Mouse (Mus musculus) midbrain, postnatal 0 days (tissue): Measurements from ENCODE around the gene Fat3. TPM values are rescaled to one million over a fixed set of nuclear protein-coding genes. Genes with fewer than 3 reads are reported as not detected.

Experiments used
- ATAC-seq: fragments of 200-750 bp; cut with Nextera tagmentation; 2 replicates; pipeline ENCODE4 v1.8.0; 2017; ENCODE audit warnings: moderate number of reproducible peaks, mild to moderate bottlenecking, moderate TSS enrichment, moderate library complexity; ENCODE audit not compliant: low FRiP score
- DNase-seq: peaks from one replicate; pipeline ENCODE4 v3.0.0-alpha.2; 2015; ENCODE audit warnings: low spot score
- H3K27ac ChIP-seq: fragments of 300-500 bp; sonication (generic); 2 replicates; pipeline ENCODE4 v1.5.1; 2014; ENCODE audit warnings: low read depth, mild to moderate bottlenecking, low read length, mixed read lengths
- H3K27me3 ChIP-seq: fragments of 300-500 bp; sonication (generic); 2 replicates; pipeline ENCODE4 v1.6.1; 2014; ENCODE audit warnings: low read length, control low read depth, mixed read lengths; ENCODE audit not compliant: insufficient read depth
- H3K36me3 ChIP-seq: fragments of 300-500 bp; sonication (generic); 2 replicates; pipeline ENCODE4 v1.6.1; 2014; ENCODE audit warnings: low read length, control low read depth, mixed read lengths; ENCODE audit not compliant: insufficient read depth
- H3K4me1 ChIP-seq: fragments of 300-500 bp; sonication (generic); 2 replicates; pipeline ENCODE4 v1.6.1; 2014; ENCODE audit warnings: mild to moderate bottlenecking, control low read depth, antibody characterized with exemption, low read length, mixed read lengths; ENCODE audit not compliant: insufficient read depth
- H3K4me2 ChIP-seq: fragments of 300-500 bp; sonication (generic); 2 replicates; pipeline ENCODE4 v1.6.1; 2014; ENCODE audit warnings: low read depth, mild to moderate bottlenecking, low read length, mixed read lengths; ENCODE audit not compliant: poor library complexity, severe bottlenecking
- H3K4me3 ChIP-seq: fragments of 300-500 bp; sonication (generic); 2 replicates; pipeline ENCODE4 v1.5.1; 2014; ENCODE audit warnings: low read depth, mild to moderate bottlenecking, low read length, moderate library complexity
- H3K9ac ChIP-seq: fragments of 300-500 bp; sonication (generic); replicated peaks from 2 replicates; pipeline ENCODE4 v1.6.1; 2014; ENCODE audit warnings: mild to moderate bottlenecking, low read length, moderate library complexity, mixed read lengths; ENCODE audit not compliant: poor library complexity, severe bottlenecking
- H3K9me3 ChIP-seq: fragments of 300-500 bp; sonication (generic); 2 replicates; pipeline ENCODE4 v1.6.1; 2016; ENCODE audit warnings: low read length, control low read depth
- CTCF ChIP-seq: IDR thresholded peaks from 2 replicates; pipeline ENCODE4 v1.5.1; 2016; ENCODE audit warnings: antibody characterized with exemption, mild to moderate bottlenecking
- WGBS: fragments of 180-500 bp; shearing (Covaris S2); extraction: QIAGEN DNeasy Blood & Tissue Kit; methylation state at CpG from one replicate; pipeline ENCODE4 v1.1.7; 2014; 5-methylcytosine and 5-hydroxymethylcytosine counted together
- polyA plus RNA-seq: library from polyadenylated mRNA; unstranded; fragments of >200 nt; fragmentation: Nextera tagmentation; extraction: Ambion mirVana; gene quantifications from 2 replicates; pipeline ENCODE4 v1.2.1, GENCODE M21; 2015
- total RNA-seq: library from RNA; depleted of rRNA; stranded (reverse); fragments of >200 nt; gene quantifications from 2 replicates; pipeline ENCODE4 v1.2.3, GENCODE M21; 2014

The Fat3 gene
- total and polyA plus RNA-seq, 2 experiments from 2014 or later = 7.6 to 63.7 TPM

DNA sequence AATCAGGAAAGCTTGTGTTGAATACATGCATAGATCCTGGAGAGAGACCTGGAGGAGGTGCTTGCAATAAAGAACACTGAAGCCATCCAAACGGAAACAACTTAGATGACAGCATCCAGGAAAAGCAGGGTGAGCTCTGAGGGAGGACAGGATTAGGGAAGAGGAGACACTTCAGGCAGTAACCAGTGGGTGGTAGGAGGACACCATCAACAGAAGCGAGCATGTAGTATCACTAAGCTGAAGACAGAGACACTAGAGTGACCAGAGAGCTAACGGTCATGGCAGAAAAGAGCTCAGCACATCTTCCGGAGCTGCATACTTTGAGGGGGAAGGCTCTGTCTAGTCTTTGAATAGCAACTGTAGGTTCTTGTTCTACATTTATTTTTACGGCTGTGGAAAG is 393.7 kb downstream of the Fat3 start:
- Histone ChIP-seq H3K4me2 (no peak overlapping the region), H3K4me3 (no peak overlapping the region), H3K27me3 (no peaks in the 10 kb centered on the region), H3K9ac (no peak overlapping the region), H3K36me3 (no peaks in the 10 kb centered on the region), H3K9me3 (no peaks in the 10 kb centered on the region), H3K27ac (no peak overlapping the region), H3K4me1 (no peaks in the 10 kb centered on the region)
- peak; percentile 28 for TF ChIP-seq CTCF
- no peak for ATAC-seq
- WGBS = 74% methylated on average over 5 of the region's 5 CpGs
- no peak for DNase-seq

DNA sequence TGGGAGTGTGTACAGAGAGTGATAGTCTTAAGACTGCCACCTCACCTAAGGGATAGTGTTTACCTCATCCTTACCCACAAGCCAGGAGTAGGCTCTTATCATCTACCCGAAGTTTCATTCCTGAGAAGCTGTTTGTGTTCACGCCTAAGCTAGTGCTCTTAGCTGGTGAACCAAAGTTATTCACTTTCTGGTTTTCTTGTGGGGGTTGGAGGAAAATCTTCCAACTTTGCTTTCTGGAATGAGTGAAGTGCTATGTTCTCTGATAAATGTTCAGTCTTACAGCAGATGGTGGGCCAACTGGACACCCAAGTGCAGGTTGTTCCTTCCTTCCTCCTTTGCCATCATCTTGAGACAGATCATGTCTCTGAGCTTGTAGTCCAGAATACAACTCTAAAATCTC is 402.5 kb downstream of the Fat3 start:
- WGBS = 98% methylated on average over 2 of the region's 2 CpGs
- Histone ChIP-seq H3K27ac (no peak overlapping the region), H3K4me2 (no peak overlapping the region), H3K9me3 (no peaks in the 10 kb centered on the region), H3K4me3 (no peak overlapping the region), H3K4me1 (no peaks in the 10 kb centered on the region), H3K27me3 (no peaks in the 10 kb centered on the region), H3K9ac (no peak overlapping the region), H3K36me3 (no peaks in the 10 kb centered on the region)
- DNase-seq (no peak), ATAC-seq (no peak)
- no peak for TF ChIP-seq CTCF

DNA sequence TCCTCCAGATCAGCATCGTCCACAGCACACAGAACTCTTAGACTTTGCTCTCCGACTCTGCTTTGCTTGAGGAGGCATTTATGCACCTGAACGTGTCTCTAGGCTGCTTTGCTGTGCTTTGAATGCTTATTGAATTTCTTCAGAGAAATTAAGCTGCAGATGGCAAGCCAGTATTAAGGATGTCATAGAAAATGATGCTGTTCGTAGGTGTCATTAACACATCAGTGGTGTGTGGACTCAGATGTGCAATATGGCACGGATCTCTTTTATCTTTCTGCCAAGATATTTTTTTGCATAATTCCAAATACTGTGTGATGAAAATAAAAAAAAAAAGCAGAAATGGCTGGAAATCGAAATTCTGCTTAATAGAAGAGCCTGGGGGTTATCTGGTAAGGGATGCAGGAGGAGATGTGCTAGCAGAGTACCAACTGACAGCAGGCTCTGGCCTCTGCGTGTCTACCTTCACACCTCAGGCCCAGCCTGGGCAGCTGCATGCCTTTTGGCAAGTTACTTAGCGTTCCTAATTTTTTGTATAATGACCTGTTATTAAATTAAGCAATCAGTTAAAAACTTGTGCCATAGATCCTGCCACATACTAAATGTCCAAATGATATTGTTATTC is 407.9 kb downstream of the Fat3 start:
- no peak for DNase-seq
- H3K9ac ChIP-seq = no peak overlapping the region

DNA sequence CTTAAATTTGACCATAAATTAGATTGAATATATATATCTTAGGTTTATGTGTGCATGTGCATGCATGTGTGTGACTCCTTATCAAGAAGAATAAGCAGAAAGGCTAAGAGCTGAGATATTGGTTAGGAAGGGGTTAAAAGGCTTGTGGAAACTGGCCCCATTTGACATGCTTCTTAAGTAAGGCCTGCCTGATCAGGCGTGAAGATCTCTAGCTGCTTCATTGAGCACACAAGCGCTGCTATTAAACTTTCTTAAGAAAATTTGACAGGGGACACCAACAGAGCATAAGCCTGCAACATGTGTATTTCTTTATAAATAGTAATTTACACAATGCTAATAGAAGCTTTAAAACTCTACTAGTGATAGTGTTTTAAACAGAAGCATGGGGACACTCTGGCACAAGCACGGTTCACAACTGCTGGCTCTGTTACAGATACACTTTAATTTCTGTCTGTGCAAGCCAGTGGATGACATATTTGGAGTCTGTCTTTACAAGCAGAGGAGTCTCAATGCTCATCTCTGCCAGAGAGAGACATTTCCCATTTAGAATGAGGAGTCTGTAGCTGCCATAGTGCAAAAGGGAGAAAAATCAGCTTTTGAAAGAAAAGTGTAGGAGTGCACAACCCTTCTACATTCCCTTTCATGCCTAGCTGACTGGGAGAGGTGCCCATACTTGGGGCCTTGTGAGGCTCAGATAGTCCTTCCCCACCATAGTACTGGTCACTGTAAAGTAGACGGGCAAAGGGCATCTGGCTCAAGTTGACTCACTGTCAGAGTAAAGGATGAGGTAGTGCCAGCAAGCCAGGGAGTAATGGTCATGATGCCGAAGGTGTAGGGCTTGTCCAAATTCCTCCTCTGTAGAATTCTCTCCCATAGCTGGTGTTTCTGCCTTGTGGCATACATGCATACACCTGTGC is 408.8 kb downstream of the Fat3 start:
- Histone ChIP-seq H3K27me3 (no peaks in the 10 kb centered on the region), H3K4me2 (no peak overlapping the region), H3K9ac (no peak overlapping the region), H3K4me1 (no peaks in the 10 kb centered on the region; the same call in 1 of the 2 replicates), H3K27ac (no peak overlapping the region), H3K4me3 (no peak overlapping the region), H3K9me3 (no peaks in the 10 kb centered on the region), H3K36me3 (no peaks in the 10 kb centered on the region)
- ATAC-seq = no peak
- 28% methylated on average over 5 of the region's 5 CpGs for WGBS
- no peak for TF ChIP-seq CTCF
- no peak for DNase-seq

More for the DNA sequence above, 407.9 kb downstream of the Fat3 start:
- peak; percentile 31; the same call in 1 of the 2 replicates for ATAC-seq
- Histone ChIP-seq H3K9me3 (no peaks in the 10 kb centered on the region), H3K4me3 (no peak overlapping the region), H3K27me3 (no peaks in the 10 kb centered on the region), H3K27ac (no peak overlapping the region), H3K4me1 (no peaks in the 10 kb centered on the region; the same call in 1 of the 2 replicates), H3K36me3 (no peaks in the 10 kb centered on the region), H3K4me2 (no peak overlapping the region)
- WGBS = 44% methylated on average over 8 of the region's 8 CpGs
- no peak for TF ChIP-seq CTCF

DNA sequence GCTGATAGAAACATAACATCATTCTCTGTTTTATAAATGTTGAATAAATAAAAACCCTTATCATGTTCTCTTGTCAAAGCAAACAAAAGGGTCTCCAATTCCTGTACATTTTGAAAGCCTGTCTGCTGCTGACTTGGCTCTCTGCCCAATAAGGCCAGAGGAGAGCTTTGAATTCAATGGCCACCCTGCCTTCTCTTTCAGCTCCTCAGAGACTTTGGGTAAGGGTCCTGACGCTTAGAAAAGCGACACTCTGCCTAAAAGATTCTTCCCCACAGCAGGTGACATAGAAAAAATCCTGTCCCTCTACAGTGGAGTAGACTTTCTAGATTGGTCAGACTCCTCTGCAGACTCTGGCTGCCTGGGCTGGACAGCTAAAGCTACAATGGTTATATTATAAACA is 421.8 kb downstream of the Fat3 start:
- H3K4me1 ChIP-seq = no peaks in the 10 kb centered on the region
- no peaks in the 10 kb centered on the region for H3K9me3 ChIP-seq
- H3K36me3 ChIP-seq = no peaks in the 10 kb centered on the region
- no peak overlapping the region for H3K4me2 ChIP-seq
- H3K27ac ChIP-seq = no peak overlapping the region
- no peak overlapping the region for H3K9ac ChIP-seq
- TF ChIP-seq CTCF = no peak
- H3K27me3 ChIP-seq = no peaks in the 10 kb centered on the region
- WGBS = 12% methylated on average over 2 of the region's 2 CpGs
- ATAC-seq (no peak), DNase-seq (no peak)
- H3K4me3 ChIP-seq = no peak overlapping the region

DNA sequence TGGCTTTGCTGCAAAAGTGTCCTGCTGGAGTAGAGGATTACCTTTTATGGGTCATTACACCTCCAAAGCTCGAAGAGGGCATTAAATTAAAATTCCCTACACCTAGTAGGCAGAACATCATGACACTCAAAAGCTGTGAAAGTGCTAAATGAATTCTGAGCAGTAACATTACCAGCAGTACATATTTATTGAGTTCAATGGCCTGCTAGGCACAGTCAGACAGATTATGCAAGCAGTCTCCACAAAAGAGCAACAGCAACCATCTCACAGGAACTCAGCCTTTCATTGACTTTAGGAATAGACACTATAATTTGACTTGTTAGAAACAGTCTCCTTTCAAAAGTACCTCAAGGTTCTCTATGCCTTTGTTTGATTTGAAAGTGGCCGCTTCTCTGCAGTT is 426.4 kb downstream of the Fat3 start:
- Histone ChIP-seq H3K9ac (no peak overlapping the region), H3K9me3 (no peaks in the 10 kb centered on the region), H3K27me3 (no peaks in the 10 kb centered on the region), H3K36me3 (no peaks in the 10 kb centered on the region), H3K4me3 (no peak overlapping the region), H3K4me1 (no peaks in the 10 kb centered on the region), H3K27ac (no peak overlapping the region), H3K4me2 (no peak overlapping the region)
- 21% methylated on average over 2 of the region's 2 CpGs for WGBS
- ATAC-seq = no peak
- TF ChIP-seq CTCF = no peak
- no peak for DNase-seq
